Mouse (Mus musculus) heart, embryonic 13.5 days (tissue): Measurements from ENCODE around the gene Nostrin. TPM values are rescaled to one million over a fixed set of nuclear protein-coding genes. Genes with fewer than 3 reads are reported as not detected.

ENCODE experiments used
- ATAC-seq: fragments of 200-750 bp; cut with Nextera tagmentation; 2 replicates; pipeline ENCODE4 v1.8.0; 2017; ENCODE audit warnings: moderate TSS enrichment; ENCODE audit not compliant: insufficient number of reproducible peaks, low FRiP score, low TSS enrichment; ENCODE audit errors: extremely low read depth
- H3K27ac ChIP-seq: fragments of 300-500 bp; sonication (generic); replicated peaks from 2 replicates; pipeline ENCODE4 v1.5.1; 2015; ENCODE audit warnings: moderate library complexity, mild to moderate bottlenecking, inconsistent platforms
- H3K27me3 ChIP-seq: fragments of 300-500 bp; sonication (generic); replicated peaks from 2 replicates; pipeline ENCODE4 v1.6.1; 2015; ENCODE audit warnings: mild to moderate bottlenecking, inconsistent platforms
- H3K36me3 ChIP-seq: fragments of 300-500 bp; sonication (generic); 2 replicates; pipeline ENCODE4 v1.6.1; 2015; ENCODE audit warnings: mild to moderate bottlenecking, inconsistent platforms
- H3K4me1 ChIP-seq: fragments of 300-500 bp; sonication (generic); 2 replicates; pipeline ENCODE4 v1.6.1; 2015; ENCODE audit warnings: inconsistent platforms
- H3K4me2 ChIP-seq: fragments of 300-500 bp; sonication (generic); 2 replicates; pipeline ENCODE4 v1.6.1; 2015; ENCODE audit warnings: inconsistent platforms, mild to moderate bottlenecking, moderate library complexity
- H3K4me3 ChIP-seq: fragments of 300-500 bp; sonication (generic); 2 replicates; pipeline ENCODE4 v1.5.1; 2015; ENCODE audit warnings: moderate library complexity, mild to moderate bottlenecking, inconsistent platforms
- H3K9ac ChIP-seq: fragments of 300-500 bp; sonication (generic); 2 replicates; pipeline ENCODE4 v1.6.1; 2015; ENCODE audit warnings: inconsistent platforms, mild to moderate bottlenecking, moderate library complexity
- H3K9me3 ChIP-seq: fragments of 300-500 bp; sonication (generic); 2 replicates; pipeline ENCODE4 v1.6.1; 2016; ENCODE audit warnings: inconsistent platforms
- WGBS: fragments of 180-500 bp; shearing (Covaris S2); methylation state at CpG from one replicate; pipeline ENCODE4 v1.1.7; 2015; ENCODE audit warnings: mixed read lengths; 5-methylcytosine and 5-hydroxymethylcytosine counted together
- polyA plus RNA-seq: library from polyadenylated mRNA; unstranded; fragments of >200 nt; fragmentation: Nextera tagmentation; extraction: Ambion mirVana; gene quantifications from 2 replicates; pipeline ENCODE4 v1.2.1, GENCODE M21; 2015

The Nostrin gene
- polyA plus RNA-seq, 1 experiment from 2014 or later: 2.9 TPM

DNA sequence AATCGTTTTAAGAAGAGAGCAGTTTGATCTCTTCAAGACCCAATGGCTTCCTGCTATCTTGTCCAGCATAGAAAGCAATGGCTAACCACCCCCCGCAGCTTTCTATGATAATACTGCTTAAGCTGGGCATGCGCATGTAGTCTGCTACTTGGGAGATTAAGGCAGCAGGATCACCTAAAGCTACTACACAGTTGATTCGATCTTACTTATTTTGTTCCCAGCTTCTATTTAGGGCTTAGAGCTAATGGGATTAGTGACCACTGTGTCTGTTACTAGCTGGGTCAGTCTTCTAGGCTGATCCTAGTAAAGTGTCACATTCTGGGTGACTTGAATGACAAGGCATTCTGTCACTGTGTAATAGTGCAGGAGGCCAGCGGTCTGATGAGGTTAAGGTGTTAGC is 15.2 kb downstream of the Nostrin start:
- Histone ChIP-seq H3K9me3 (no peaks in the 10 kb centered on the region), H3K27me3 (no peaks in the 10 kb centered on the region), H3K4me3 (no peak overlapping the region), H3K36me3 (no peaks in the 10 kb centered on the region), H3K27ac (no peak overlapping the region), H3K4me1 (peaks cover 7% of the 10 kb centered on the region; the same call in 1 of the 2 replicates), H3K4me2 (no peak overlapping the region), H3K9ac (no peak overlapping the region)
- no peak for ATAC-seq
- WGBS: 54% methylated on average over 5 of the region's 5 CpGs

DNA sequence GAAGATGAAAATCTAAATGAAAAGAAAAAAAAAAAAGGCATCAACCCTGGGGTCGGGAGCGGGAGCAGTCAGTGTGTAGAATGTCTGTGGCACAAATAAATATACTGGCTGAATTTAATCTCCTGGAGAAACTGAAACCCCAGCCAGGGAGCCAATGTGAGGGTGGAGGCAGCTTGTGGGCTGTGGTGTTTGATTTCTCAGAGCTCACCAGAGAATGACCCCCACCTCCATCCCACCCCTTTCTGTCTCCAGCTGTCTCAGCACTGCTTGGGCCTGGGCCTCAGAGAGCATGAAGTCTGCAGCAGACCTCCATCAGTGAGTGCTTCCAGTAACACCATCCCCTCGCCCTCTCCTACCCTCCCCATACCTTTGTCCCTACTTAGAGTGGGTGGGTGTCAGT is 20.3 kb downstream of the Nostrin start:
- Histone ChIP-seq H3K27ac (no peak overlapping the region), H3K4me3 (no peak overlapping the region), H3K9ac (no peak overlapping the region), H3K9me3 (no peaks in the 10 kb centered on the region), H3K4me1 (peaks cover 13% of the 10 kb centered on the region; the same call in 1 of the 2 replicates), H3K27me3 (no peaks in the 10 kb centered on the region), H3K36me3 (no peaks in the 10 kb centered on the region), H3K4me2 (no peak overlapping the region)
- no peak for ATAC-seq
- WGBS: 58% methylated on average over 3 of the region's 3 CpGs

DNA sequence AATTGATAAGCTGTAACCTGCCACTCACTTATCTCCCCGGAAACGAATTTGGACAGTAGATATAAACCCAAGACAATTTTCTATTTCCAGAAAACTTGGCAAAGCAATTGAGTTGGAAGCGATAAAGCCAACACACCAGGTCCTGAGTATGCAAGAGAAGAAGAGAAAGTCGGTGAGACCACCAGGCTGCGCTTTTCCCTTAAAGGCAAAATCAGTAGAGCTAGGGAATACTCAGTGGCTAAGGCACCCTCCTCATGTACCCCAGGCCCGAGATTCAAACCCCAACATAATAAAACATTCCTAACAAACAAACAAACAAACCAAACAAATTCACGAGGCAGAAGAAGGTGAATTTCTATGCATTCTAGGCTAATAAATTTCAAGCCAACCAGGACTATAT is 20.7 kb downstream of the Nostrin start:
- Histone ChIP-seq H3K4me3 (no peak overlapping the region), H3K27ac (no peak overlapping the region), H3K9ac (no peak overlapping the region), H3K4me1 (peaks cover 13% of the 10 kb centered on the region; the same call in 1 of the 2 replicates), H3K36me3 (no peaks in the 10 kb centered on the region), H3K9me3 (no peaks in the 10 kb centered on the region), H3K4me2 (no peak overlapping the region), H3K27me3 (no peaks in the 10 kb centered on the region)
- 40% methylated on average over 7 of the region's 7 CpGs for WGBS
- ATAC-seq: no peak

DNA sequence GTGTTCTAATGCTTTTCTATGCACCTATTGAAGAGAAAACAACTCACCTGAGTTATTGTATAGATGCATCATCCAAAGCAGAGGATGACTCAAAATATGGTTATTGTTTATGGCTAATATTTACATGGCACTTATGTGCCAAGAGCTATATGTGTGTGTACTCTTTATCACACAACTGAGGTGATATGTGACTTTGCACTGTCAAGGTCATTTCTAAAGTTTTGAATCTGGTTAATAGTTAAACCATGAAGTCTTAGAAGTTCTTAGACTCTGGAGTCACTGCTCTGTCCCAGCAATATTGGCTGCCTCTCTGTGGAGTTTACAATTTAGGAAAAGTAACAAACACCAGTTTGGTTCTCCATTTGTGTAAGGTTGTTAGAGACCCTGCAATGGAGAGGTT is 23.3 kb downstream of the Nostrin start:
- Histone ChIP-seq H3K27ac (no peak overlapping the region), H3K9ac (no peak overlapping the region), H3K36me3 (no peaks in the 10 kb centered on the region), H3K9me3 (no peaks in the 10 kb centered on the region), H3K27me3 (no peaks in the 10 kb centered on the region), H3K4me3 (no peak overlapping the region), H3K4me1 (peaks cover 23% of the 10 kb centered on the region), H3K4me2 (no peak overlapping the region)
- ATAC-seq: no peak

DNA sequence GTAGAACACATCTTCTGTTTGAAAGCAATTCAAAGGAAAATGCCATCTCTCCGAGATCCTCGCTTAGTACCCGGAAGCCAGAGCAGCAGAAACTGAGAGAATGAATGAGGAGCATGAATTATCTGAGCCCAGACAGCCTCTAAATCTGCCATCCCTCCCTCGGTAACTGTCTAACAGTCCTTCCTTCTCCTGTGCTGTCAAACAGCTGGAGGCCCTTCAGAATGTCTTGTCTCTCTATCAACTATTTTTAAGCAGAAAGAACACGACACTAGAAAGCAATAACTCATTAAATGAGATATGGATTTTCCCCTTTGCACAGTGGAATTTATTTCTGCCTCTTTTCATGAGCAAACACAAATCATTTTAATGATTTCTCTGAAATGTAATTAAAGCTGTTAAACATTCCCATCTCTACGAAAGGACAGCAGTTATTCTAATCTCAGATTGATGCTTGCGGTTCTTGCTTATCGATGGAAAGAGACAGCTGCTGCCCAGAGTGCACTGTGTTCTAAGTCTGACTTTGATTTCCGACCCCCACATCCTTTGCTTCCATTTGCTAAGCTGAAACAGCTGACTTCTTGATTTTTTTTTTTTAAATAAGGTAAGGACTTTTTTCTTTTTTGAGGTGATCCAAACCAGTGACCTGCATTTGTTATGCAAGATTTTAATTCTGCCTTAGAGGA is 34.9 kb downstream of the Nostrin start:
- 64% methylated on average over 9 of the region's 9 CpGs for WGBS
- Histone ChIP-seq H3K27me3 (no peaks in the 10 kb centered on the region), H3K4me2 (no peak overlapping the region), H3K27ac (no peak overlapping the region), H3K36me3 (no peaks in the 10 kb centered on the region), H3K4me3 (no peak overlapping the region), H3K9ac (no peak overlapping the region), H3K4me1 (no peaks in the 10 kb centered on the region), H3K9me3 (no peaks in the 10 kb centered on the region)
- ATAC-seq: no peak

DNA sequence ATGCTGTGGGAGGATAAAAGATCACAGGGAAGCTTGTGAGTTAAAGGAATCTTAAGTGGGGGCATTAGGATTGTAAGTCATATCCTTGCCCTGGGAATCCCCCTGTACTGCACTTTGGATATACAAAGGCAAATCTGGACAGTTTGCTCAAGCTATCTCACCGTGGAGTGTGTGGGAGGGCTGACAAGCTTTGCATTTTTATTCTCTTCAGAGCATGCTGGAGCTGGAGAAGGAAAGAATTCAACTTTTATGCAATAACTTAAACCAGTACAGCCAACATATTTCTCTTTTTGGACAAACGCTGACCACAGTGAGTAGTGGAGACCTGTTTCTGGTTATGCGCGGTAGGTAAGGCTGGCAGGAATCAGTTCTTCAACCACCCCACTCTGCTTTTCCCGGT is 39.7 kb downstream of the Nostrin start:
- Histone ChIP-seq H3K9ac (no peak overlapping the region), H3K4me3 (no peak overlapping the region), H3K36me3 (no peaks in the 10 kb centered on the region), H3K9me3 (no peaks in the 10 kb centered on the region), H3K4me1 (no peaks in the 10 kb centered on the region), H3K27me3 (no peaks in the 10 kb centered on the region), H3K4me2 (no peak overlapping the region), H3K27ac (no peak overlapping the region)
- 77% methylated on average over 5 of the region's 5 CpGs for WGBS
- ATAC-seq: no peak

DNA sequence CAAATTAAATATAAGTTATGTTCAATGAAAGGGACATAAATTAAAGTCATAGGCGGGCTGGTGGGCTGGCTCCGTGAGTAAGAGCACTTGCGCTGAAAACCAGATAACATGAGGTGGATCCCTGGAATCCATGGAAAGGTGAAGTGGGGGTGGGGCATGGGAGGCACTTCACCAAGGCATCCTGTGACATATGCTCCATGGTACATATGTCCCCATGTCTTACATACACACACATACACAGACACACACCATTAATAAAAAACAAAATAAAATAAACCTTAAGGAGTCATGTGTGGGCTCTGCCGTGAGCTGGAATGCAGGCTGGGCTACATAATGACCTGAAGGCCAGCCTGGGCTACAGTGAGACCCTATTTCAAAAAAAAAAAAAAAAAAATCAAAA is 44.1 kb downstream of the Nostrin start:
- Histone ChIP-seq H3K9ac (no peak overlapping the region), H3K9me3 (no peaks in the 10 kb centered on the region), H3K4me3 (no peak overlapping the region), H3K27me3 (no peaks in the 10 kb centered on the region), H3K4me1 (no peaks in the 10 kb centered on the region), H3K36me3 (no peaks in the 10 kb centered on the region), H3K27ac (no peak overlapping the region), H3K4me2 (no peak overlapping the region)
- no peak for ATAC-seq
- WGBS: 90% methylated on average over 4 of the region's 4 CpGs

DNA sequence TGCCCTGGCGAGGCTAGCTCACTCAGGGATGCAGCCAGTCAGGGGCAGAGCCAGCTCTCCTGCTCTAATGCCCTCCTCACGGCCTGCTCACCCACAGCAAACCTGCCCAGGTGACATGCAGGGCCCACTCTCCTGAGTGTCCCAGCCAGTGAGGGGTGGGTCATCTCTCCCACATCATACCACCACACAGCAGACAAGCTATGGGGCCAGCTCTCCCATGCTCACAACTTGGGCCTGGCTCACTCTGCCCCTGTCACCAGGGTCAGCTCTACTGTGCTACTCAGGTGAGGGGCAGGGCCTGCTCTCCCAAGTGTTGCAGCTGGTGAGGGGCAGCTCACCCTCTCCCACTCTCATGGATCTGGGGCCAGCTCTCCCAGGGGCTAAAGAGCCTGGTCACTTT is 52.4 kb downstream of the Nostrin start:
- no peak for ATAC-seq
- 83% methylated on average over 2 of the region's 2 CpGs for WGBS
- Histone ChIP-seq H3K27me3 (no peaks in the 10 kb centered on the region), H3K4me2 (no peak overlapping the region), H3K9ac (no peak overlapping the region), H3K27ac (no peak overlapping the region), H3K36me3 (peaks cover 21% of the 10 kb centered on the region), H3K9me3 (no peaks in the 10 kb centered on the region), H3K4me3 (no peak overlapping the region), H3K4me1 (no peaks in the 10 kb centered on the region)

DNA sequence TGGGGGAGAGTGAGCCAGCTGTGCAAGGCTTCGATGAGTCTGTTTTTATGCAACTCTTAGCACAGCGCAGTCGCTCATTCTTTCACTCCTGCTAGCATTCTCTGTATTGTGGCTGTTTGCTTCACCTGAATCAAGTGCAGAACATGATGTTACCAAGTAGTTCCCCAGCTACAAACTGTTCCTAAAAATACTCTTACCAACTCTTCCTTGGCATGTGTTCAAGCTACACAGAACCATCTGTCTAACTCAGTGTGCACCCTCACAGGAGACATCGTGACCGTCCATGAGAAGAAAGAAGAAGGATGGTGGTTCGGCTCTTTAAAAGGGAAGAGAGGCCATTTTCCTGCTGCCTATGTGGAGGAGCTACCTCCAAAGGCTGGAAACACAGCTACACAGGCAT is 53.1 kb downstream of the Nostrin start:
- H3K36me3 ChIP-seq: peaks cover 28% of the 10 kb centered on the region
- H3K27me3 ChIP-seq: no peaks in the 10 kb centered on the region
- H3K9ac ChIP-seq: 0 out of 2 replicates have a peak overlapping the region, but pooled peaks have one; percentile 33
- no peaks in the 10 kb centered on the region for H3K9me3 ChIP-seq
- H3K4me2 ChIP-seq: no peak overlapping the region
- no peak overlapping the region for H3K27ac ChIP-seq
- ATAC-seq: no peak
- 83% methylated on average over 6 of the region's 6 CpGs for WGBS
- no peaks in the 10 kb centered on the region for H3K4me1 ChIP-seq
- H3K4me3 ChIP-seq: no peak overlapping the region

DNA sequence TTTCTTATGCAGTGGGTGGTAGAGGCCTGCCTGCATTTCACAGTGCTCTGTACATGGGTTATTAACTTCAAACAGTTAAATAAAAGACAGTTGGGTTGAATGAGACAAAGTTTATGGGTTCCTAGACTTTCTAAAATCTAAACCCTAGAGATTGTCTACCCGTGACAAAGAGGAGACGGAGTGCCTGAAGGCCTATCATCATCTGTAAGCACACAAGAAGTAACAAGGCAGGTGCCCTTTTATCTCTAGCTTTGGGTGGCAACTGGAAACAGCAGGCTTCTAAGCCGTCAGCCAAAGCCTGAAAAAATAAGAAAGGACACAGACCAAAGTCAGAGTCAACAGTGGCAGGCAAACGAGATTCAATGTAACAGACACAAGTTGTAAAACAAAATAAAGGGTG is 53.6 kb downstream of the Nostrin start:
- no peak for ATAC-seq
- WGBS: 74% methylated on average over 4 of the region's 4 CpGs
- H3K27me3 ChIP-seq: no peaks in the 10 kb centered on the region
- H3K4me1 ChIP-seq: no peaks in the 10 kb centered on the region
- no peak overlapping the region for H3K4me3 ChIP-seq
- peaks cover 33% of the 10 kb centered on the region for H3K36me3 ChIP-seq
- H3K4me2 ChIP-seq: no peak overlapping the region
- H3K9me3 ChIP-seq: no peaks in the 10 kb centered on the region
- no peak overlapping the region for H3K9ac ChIP-seq
- no peak overlapping the region for H3K27ac ChIP-seq

DNA sequence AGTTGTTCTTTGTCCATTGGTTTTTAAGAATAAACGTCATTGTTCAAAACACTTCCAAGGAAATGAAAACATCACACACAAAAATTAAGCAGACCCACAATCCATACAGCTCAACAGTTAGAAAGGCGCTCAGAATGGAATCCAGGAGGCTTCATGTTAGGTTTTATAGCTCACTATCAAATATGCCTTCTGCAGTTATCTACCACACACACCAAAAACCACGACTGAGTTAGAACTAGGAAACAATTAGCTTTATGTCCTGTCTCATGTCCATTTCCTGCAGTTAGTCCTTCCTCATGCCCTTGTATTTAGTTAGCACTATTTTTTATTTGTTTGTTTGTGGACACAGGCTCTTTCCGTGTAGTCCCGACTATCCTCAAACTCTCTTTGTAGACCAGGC is 55.5 kb downstream of the Nostrin start:
- peaks cover 51% of the 10 kb centered on the region for H3K36me3 ChIP-seq
- H3K4me1 ChIP-seq: no peaks in the 10 kb centered on the region
- 76% methylated on average over 5 of the region's 5 CpGs for WGBS
- H3K9ac ChIP-seq: no peak overlapping the region
- no peak overlapping the region for H3K27ac ChIP-seq
- H3K4me2 ChIP-seq: no peak overlapping the region
- H3K9me3 ChIP-seq: no peaks in the 10 kb centered on the region
- no peak overlapping the region for H3K4me3 ChIP-seq
- ATAC-seq: no peak
- H3K27me3 ChIP-seq: no peaks in the 10 kb centered on the region

DNA sequence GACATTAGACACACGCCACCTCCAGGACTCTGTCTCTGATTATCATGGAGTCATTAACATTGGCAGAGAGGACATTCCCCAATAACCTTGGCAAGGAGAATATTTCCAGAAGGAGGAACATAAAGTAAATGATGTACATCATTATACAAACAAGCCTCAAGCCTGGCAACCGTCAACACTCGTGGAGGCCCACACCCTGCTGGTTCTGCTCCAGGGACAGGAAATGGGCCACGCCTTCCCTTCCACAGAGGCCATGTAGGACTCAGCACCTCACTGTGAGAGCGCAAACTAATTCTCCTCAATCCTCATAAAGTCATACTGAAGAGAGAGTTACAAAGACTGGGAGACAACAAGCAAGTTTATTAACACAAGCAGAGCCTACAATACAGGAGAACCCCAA is 58.0 kb downstream of the Nostrin start:
- Histone ChIP-seq H3K27ac (no peak overlapping the region), H3K4me3 (no peak overlapping the region), H3K9ac (no peak overlapping the region), H3K4me2 (no peak overlapping the region), H3K9me3 (no peaks in the 10 kb centered on the region), H3K27me3 (no peaks in the 10 kb centered on the region), H3K4me1 (no peaks in the 10 kb centered on the region), H3K36me3 (peaks cover 70% of the 10 kb centered on the region)
- ATAC-seq: no peak
- WGBS: 79% methylated on average over 5 of the region's 5 CpGs
